Mouse (Mus musculus) embryonic facial prominence, embryonic 15.5 days (tissue): ENCODE results near the gene Arsg. TPM values are rescaled to one million over a fixed set of nuclear protein-coding genes. Genes with fewer than 3 reads are reported as not detected.

Experiments
- ATAC-seq: fragments of 200-750 bp; cut with Nextera tagmentation; 2 replicates; pipeline ENCODE4 v1.8.0; 2017; ENCODE audit warnings: low read depth, moderate TSS enrichment; ENCODE audit not compliant: insufficient number of reproducible peaks, low FRiP score, low TSS enrichment
- H3K27ac ChIP-seq: fragments of 300-500 bp; sonication (generic); replicated peaks from 2 replicates; pipeline ENCODE4 v1.5.1; 2015; ENCODE audit warnings: mild to moderate bottlenecking, inconsistent platforms
- H3K27me3 ChIP-seq: fragments of 300-500 bp; sonication (generic); 2 replicates; pipeline ENCODE4 v1.6.1; 2015; ENCODE audit warnings: inconsistent platforms
- H3K36me3 ChIP-seq: fragments of 300-500 bp; sonication (generic); 2 replicates; pipeline ENCODE4 v1.6.1; 2015; ENCODE audit warnings: mild to moderate bottlenecking, inconsistent platforms
- H3K4me1 ChIP-seq: fragments of 300-500 bp; sonication (generic); 2 replicates; pipeline ENCODE4 v1.6.1; 2015; ENCODE audit warnings: inconsistent platforms
- H3K4me2 ChIP-seq: fragments of 300-500 bp; sonication (generic); replicated peaks from 2 replicates; pipeline ENCODE4 v1.6.1; 2015; ENCODE audit warnings: mild to moderate bottlenecking, inconsistent platforms
- H3K4me3 ChIP-seq: fragments of 300-500 bp; sonication (generic); replicated peaks from 2 replicates; pipeline ENCODE4 v1.5.1; 2015; ENCODE audit warnings: mild to moderate bottlenecking, inconsistent platforms
- H3K9ac ChIP-seq: fragments of 300-500 bp; sonication (generic); 2 replicates; pipeline ENCODE4 v1.6.1; 2015; ENCODE audit warnings: inconsistent platforms
- H3K9me3 ChIP-seq: fragments of 300-500 bp; sonication (generic); replicated peaks from 2 replicates; pipeline ENCODE4 v1.6.1; 2016; ENCODE audit warnings: inconsistent platforms
- WGBS: fragments of 180-500 bp; shearing (Covaris S2); methylation state at CpG from one replicate; pipeline ENCODE4 v1.1.7; 2015; 5-methylcytosine and 5-hydroxymethylcytosine counted together
- polyA plus RNA-seq: library from polyadenylated mRNA; unstranded; fragments of >200 nt; fragmentation: Nextera tagmentation; extraction: Ambion mirVana; gene quantifications from 2 replicates; pipeline ENCODE4 v1.2.1, GENCODE M21; 2015

Arsg gene
- polyA plus RNA-seq, 1 experiment from 2014 or later = 4.3 TPM

DNA sequence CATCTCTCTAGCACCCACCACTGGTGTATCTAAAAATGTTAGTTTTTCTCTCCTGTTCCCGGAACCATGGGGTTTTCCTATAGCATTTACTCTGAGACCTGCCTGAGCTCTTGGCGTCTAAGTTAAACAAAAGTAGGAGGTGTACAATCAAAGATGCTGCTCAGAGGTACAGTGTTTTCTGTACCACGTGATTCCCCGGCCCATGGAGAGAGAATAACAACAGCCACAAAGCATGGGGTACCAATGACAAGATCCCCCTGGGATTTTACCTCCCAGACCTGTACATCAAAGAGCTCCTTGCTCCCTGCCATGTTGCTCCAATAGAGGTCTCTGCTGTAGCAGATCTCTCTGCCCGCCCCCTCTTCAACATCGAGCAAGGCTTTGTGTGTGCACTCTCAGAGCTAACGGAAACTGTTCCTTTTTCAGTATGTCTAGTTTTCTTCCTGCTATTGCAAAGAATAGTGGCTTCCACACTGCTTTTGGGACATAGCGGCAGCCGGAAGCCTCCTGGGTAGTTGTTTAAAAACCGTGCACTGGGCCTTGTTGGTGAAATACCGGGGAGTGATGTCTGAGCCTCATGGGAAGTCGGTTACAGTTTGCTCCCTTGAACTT is 95.9 kb downstream of the Arsg start:
- 64% methylated on average over 12 of the region's 12 CpGs for WGBS

DNA sequence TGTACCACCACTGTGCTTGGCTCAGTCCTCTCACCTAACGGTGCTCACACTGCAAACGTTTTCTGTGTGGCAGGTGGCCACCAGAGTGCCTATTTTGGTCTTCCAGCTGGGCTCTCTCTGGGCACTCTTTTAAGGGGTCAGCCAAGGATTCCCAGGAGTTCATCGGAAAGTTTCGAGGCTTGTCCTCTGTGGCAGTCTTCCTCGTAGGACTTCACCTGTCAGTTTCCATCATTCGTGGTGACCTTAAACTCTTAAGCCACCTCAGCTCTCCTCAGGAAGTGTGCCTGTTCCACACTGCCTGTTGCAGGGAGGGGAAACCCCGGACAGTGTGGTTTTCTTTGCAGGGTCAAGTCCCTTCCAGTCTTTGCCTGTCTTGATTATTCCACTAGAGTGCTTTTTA is 96.6 kb downstream of the Arsg start:
- H3K4me3 ChIP-seq = no peak overlapping the region
- H3K9ac ChIP-seq = no peak overlapping the region
- H3K27me3 ChIP-seq = no peaks in the 10 kb centered on the region
- H3K4me1 ChIP-seq = no peaks in the 10 kb centered on the region
- WGBS = 70% methylated on average over 7 of the region's 7 CpGs
- no peaks in the 10 kb centered on the region for H3K9me3 ChIP-seq
- no peak overlapping the region for H3K27ac ChIP-seq
- H3K4me2 ChIP-seq = no peak overlapping the region
- H3K36me3 ChIP-seq = peaks cover 15% of the 10 kb centered on the region; the same call in 1 of the 2 replicates
- no peak for ATAC-seq

More for the DNA sequence above, 95.9 kb downstream of the Arsg start:
- Histone ChIP-seq H3K27ac (no peak overlapping the region), H3K4me3 (no peak overlapping the region), H3K4me1 (no peaks in the 10 kb centered on the region), H3K36me3 (peaks cover 9% of the 10 kb centered on the region; the same call in 1 of the 2 replicates), H3K9me3 (no peaks in the 10 kb centered on the region), H3K9ac (no peak overlapping the region), H3K27me3 (no peaks in the 10 kb centered on the region), H3K4me2 (no peak overlapping the region)
- no peak for ATAC-seq

DNA sequence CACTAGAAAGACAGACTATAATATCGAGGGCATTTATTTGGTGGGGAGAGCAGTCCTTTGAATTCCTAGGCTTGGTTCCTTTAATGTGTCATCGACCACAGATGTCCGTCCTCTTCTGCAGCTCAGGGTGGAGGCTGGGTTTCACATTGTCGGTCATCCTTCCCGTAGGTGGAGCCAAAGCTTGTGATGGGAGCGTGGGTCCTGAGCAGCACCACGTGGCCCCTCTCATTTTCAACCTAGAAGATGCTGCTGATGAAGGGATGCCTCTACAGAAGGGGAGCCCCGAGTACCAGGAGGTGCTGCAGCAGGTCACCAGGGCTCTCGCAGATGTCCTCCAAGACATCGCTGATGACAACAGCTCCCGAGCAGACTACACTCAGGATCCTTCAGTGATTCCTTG is 98.9 kb downstream of the Arsg start:
- WGBS = 81% methylated on average over 11 of the region's 11 CpGs
- no peaks in the 10 kb centered on the region for H3K27me3 ChIP-seq
- no peak for ATAC-seq

DNA sequence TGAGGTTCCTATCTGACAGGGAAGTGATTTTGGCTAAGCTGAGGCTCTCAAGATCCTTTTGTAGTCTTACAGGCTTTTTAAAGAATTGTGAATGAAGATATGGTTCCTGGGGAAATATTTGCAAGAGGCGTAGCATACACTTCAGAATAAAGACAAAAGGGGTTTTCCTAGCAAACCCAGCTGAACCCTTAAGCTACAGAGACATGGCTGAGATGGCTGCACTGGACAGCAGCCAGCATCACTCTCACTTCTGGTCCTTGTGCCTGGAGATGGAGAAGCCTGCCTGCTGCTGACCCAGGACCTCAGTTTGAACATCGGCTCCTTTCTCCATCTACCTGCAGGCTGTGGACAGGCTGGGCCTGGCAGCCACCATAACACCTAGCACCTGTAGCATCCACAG is 101.4 kb downstream of the Arsg start:
- Histone ChIP-seq H3K36me3 (peaks cover 47% of the 10 kb centered on the region), H3K27ac (no peak overlapping the region), H3K4me3 (no peak overlapping the region), H3K4me1 (0 out of 2 replicates have a peak, but pooled peaks cover 5% of the 10 kb centered on the region), H3K9ac (no peak overlapping the region), H3K9me3 (no peaks in the 10 kb centered on the region), H3K4me2 (no peak overlapping the region), H3K27me3 (no peaks in the 10 kb centered on the region)
- ATAC-seq = no peak
- WGBS = 80% methylated on average over 2 of the region's 2 CpGs

More for the DNA sequence above, 98.9 kb downstream of the Arsg start:
- Histone ChIP-seq H3K36me3 (peaks cover 24% of the 10 kb centered on the region; the same call in 1 of the 2 replicates), H3K4me2 (no peak overlapping the region), H3K9me3 (no peaks in the 10 kb centered on the region), H3K9ac (no peak overlapping the region), H3K4me1 (0 out of 2 replicates have a peak, but pooled peaks cover 5% of the 10 kb centered on the region), H3K27ac (no peak overlapping the region), H3K4me3 (no peak overlapping the region)

- peaks cover 56% of the 10 kb centered on the region for H3K36me3 ChIP-seq
- no peaks in the 10 kb centered on the region for H3K9me3 ChIP-seq
- H3K4me2 ChIP-seq = no peak overlapping the region
- ATAC-seq = no peak
- H3K4me3 ChIP-seq = no peak overlapping the region
- no peak overlapping the region for H3K9ac ChIP-seq
- WGBS = 55% methylated on average over 6 of the region's 6 CpGs
- H3K27ac ChIP-seq = no peak overlapping the region
- H3K4me1 ChIP-seq = 0 out of 2 replicates have a peak, but pooled peaks cover 5% of the 10 kb centered on the region
- no peaks in the 10 kb centered on the region for H3K27me3 ChIP-seq
Measured at GRCm38 (mm10) chr11:109575832-109576231, 102.7 kb downstream of the Arsg start.

DNA sequence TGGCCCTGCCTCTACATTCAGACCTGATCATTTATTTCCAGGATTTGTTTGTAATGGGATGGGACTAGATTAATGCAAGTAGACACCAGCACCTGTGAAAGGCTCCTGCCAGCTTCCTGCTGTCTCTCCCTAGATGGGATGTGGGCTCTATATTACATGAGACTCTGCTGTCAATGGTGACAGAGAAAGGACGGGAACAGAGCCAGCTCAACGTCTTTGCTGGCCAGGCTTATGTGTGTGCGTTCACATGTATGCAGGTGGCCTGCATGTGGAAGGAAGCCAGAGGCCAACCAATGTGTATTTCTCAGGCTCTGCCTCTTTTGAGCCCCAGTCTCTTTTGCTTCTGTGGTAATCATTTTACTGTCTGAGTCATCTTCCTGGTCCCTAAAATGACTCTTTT is 105.4 kb downstream of the Arsg start:
- no peak for ATAC-seq
- peaks cover 65% of the 10 kb centered on the region for H3K36me3 ChIP-seq
- WGBS = 77% methylated on average over 3 of the region's 3 CpGs

DNA sequence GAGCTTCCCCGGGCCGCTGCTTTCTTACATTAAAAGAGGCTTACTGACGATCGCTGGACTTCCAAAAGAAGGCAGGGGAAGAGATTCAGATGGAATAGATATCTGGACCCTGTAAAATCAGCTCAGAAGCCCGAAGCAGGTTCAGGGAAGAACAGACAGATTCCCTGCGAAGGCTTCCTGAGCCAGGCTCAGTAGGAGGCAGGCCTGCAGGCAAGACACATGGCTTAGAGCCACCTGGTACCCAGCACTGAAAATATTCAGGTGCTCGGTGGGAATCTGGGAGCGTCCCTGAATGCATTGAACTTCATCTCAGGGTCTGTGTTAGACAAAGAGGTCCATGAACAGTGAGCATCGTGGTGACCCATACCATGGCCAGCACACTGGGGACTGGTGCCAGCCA is 106.8 kb downstream of the Arsg start:
- no peaks in the 10 kb centered on the region for H3K27me3 ChIP-seq
- H3K4me3 ChIP-seq = no peak overlapping the region
- 87% methylated on average over 9 of the region's 9 CpGs for WGBS
- peaks cover 69% of the 10 kb centered on the region for H3K36me3 ChIP-seq
- H3K27ac ChIP-seq = no peak overlapping the region
- no peak for ATAC-seq
- no peak overlapping the region for H3K4me2 ChIP-seq
- H3K9ac ChIP-seq = no peak overlapping the region
- H3K9me3 ChIP-seq = no peaks in the 10 kb centered on the region
- H3K4me1 ChIP-seq = 0 out of 2 replicates have a peak, but pooled peaks cover 5% of the 10 kb centered on the region

More for the DNA sequence above, 105.4 kb downstream of the Arsg start:
- Histone ChIP-seq H3K27me3 (no peaks in the 10 kb centered on the region), H3K4me2 (no peak overlapping the region), H3K4me1 (0 out of 2 replicates have a peak, but pooled peaks cover 5% of the 10 kb centered on the region), H3K9me3 (no peaks in the 10 kb centered on the region), H3K9ac (no peak overlapping the region), H3K27ac (no peak overlapping the region), H3K4me3 (no peak overlapping the region)

GRCm38 (mm10) chr11:109583986-109584385 is 110.8 kb downstream of the Arsg start:
- H3K9ac ChIP-seq = no peak overlapping the region
- no peak for ATAC-seq
- H3K4me3 ChIP-seq = no peak overlapping the region
- H3K27ac ChIP-seq = no peak overlapping the region
- peaks cover 43% of the 10 kb centered on the region for H3K36me3 ChIP-seq
- WGBS = 74% methylated on average over 14 of the region's 14 CpGs
- H3K9me3 ChIP-seq = no peaks in the 10 kb centered on the region
- H3K4me2 ChIP-seq = no peak overlapping the region
- H3K4me1 ChIP-seq = no peaks in the 10 kb centered on the region
- H3K27me3 ChIP-seq = no peaks in the 10 kb centered on the region

DNA sequence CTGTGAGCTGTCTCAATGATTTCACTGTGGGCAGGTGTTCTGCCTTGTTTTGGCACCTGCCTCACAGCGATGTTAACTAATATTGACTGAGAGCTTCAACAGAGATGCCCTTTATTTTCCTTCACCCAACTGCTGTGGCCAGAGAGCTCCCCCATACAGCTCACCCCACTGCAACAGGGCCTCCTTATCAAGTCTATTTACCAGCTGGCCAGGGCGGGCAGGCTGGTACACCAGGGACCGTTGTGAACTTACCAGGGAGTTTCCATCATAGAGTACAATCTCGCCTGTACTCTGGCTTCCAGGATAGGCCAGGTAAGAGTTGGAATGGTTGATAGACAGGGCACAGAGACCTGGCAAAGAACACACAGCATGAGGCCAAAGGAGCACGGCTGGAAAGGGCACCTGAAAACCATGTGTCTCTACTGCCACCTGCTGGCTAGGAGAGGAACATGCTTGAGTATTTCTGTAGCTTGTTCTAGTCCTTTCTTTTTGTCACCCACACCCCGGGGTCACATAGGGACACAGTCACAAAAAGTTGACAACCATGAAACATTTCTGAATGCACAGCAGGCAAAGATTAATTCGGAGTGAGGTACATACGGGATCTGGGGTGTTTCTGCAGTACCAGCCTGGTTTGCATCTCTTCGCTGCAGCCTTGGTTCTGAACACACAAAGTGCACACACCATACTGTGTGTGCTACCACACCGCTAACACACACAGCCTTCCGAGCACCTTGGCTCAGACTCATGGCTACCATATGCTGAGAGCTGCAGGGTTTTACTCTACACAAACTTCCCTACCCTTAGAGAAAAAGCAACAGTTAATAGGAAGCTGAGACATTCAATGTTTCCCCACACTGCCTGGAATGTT is 111.9 kb downstream of the Arsg start:
- Histone ChIP-seq H3K27ac (no peak overlapping the region), H3K27me3 (no peaks in the 10 kb centered on the region), H3K9ac (no peak overlapping the region), H3K4me1 (no peaks in the 10 kb centered on the region), H3K4me3 (no peak overlapping the region), H3K36me3 (peaks cover 33% of the 10 kb centered on the region), H3K9me3 (no peaks in the 10 kb centered on the region), H3K4me2 (no peak overlapping the region)
- WGBS = 53% methylated on average over 11 of the region's 11 CpGs
- ATAC-seq = no peak

- no peaks in the 10 kb centered on the region for H3K9me3 ChIP-seq
- no peaks in the 10 kb centered on the region for H3K27me3 ChIP-seq
- no peaks in the 10 kb centered on the region for H3K4me1 ChIP-seq
- peaks cover 26% of the 10 kb centered on the region for H3K36me3 ChIP-seq
- H3K4me2 ChIP-seq = no peak overlapping the region
- no peak overlapping the region for H3K27ac ChIP-seq
- H3K4me3 ChIP-seq = no peak overlapping the region
- H3K9ac ChIP-seq = no peak overlapping the region
- ATAC-seq = no peak
- 72% methylated on average over 2 of the region's 2 CpGs for WGBS
Measured at GRCm38 (mm10) chr11:109586424-109586823, 113.2 kb downstream of the Arsg start.

- Histone ChIP-seq H3K9ac (no peak overlapping the region), H3K27me3 (no peaks in the 10 kb centered on the region), H3K9me3 (no peaks in the 10 kb centered on the region), H3K27ac (no peak overlapping the region), H3K36me3 (peaks cover 20% of the 10 kb centered on the region), H3K4me2 (no peak overlapping the region), H3K4me1 (no peaks in the 10 kb centered on the region), H3K4me3 (no peak overlapping the region)
- 58% methylated on average over 13 of the region's 13 CpGs for WGBS
- ATAC-seq = no peak
Measured at GRCm38 (mm10) chr11:109587019-109587418, 113.8 kb downstream of the Arsg start.
